Mouse (Mus musculus) megakaryocyte, embryonic 14.5 days (primary cell): Measurements from ENCODE around the gene Lhfp.

Experiments used
- FLI1 ChIP-seq: IDR thresholded peaks from 2 replicates; pipeline ENCODE4 v1.6.1; 2012; ENCODE audit warnings: low read length, inconsistent platforms, mixed read lengths
- GATA1 ChIP-seq: IDR thresholded peaks from 3 replicates; pipeline ENCODE4 v1.6.1; 2012; ENCODE audit warnings: mixed read lengths, low read length, inconsistent platforms, borderline replicate concordance

DNA sequence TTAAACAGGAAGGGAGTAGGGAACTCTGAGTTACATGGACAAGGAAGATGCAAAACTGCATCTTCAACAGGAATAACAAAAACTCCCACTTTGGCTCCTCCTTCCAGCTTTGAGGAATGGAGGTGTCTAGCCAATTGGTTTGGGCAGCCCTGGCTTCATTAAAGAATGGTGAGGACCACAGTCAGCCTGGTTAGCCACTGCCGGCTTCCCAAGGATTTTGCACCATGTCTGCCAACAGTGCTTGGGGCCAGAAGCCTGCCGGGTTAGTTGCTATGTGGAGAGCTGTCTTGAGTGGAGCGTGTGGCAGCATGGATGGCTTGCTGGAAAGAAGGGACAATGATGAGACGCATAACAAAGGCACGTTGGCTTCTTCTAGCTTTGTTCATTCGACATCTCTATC is 160.9 kb downstream of the Lhfp start:
- TF ChIP-seq GATA1, result no peak
- no peak for TF ChIP-seq FLI1
